Mouse (Mus musculus) inflammation-experienced regulatory T-cells, adult 16 weeks (primary cell): ENCODE measurements around the gene Gstm1. TPM values are rescaled to one million over a fixed set of nuclear protein-coding genes. Genes with fewer than 3 reads are reported as not detected.

ENCODE experiments used
- polyA plus RNA-seq: library from polyadenylated mRNA; unstranded; fragments of 100-300 nt; shearing (Covaris generic); gene quantifications from one replicate; pipeline ENCODE4 v1.2.1, GENCODE M21; 2017

The Gstm1 gene
- polyA plus RNA-seq, result 4.3 TPM

DNA sequence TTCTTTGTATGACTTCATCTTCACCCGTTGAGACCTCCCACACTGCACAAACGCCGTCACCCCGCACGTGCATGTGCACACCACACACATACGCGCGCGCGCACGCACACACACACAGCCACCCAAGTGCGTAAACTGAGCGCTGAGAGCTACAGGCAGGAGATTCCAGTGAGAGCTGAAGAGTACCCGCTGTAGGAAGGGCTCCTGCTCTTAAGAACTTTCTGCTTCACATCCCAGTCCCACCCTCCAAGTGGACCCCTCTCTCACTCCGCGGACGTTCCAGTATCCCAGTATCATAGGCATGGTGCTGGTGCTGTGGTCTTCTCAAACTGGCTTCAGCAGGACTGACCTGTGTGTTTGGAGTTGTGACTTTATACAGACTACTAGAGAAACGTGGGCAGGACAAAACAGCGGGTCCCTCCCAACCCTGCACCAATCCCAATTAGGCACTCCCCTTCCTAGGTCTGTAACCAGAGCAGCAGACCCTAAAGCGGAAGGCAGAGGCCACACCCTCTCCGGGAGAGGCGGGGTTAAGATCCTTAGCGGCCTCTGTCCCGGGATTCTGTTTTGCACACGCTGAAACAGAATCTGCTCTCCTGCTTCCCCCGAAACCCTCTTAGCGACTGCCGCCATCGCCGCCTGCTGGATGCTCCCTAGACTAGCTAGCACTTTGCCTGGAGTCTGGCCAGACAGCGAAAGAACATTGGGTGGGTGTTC, at the start of gene Gstm1:
TSS of gene Gstm1 (minus strand) at position 501 of the 717 bp plus-strand sequence.

DNA sequence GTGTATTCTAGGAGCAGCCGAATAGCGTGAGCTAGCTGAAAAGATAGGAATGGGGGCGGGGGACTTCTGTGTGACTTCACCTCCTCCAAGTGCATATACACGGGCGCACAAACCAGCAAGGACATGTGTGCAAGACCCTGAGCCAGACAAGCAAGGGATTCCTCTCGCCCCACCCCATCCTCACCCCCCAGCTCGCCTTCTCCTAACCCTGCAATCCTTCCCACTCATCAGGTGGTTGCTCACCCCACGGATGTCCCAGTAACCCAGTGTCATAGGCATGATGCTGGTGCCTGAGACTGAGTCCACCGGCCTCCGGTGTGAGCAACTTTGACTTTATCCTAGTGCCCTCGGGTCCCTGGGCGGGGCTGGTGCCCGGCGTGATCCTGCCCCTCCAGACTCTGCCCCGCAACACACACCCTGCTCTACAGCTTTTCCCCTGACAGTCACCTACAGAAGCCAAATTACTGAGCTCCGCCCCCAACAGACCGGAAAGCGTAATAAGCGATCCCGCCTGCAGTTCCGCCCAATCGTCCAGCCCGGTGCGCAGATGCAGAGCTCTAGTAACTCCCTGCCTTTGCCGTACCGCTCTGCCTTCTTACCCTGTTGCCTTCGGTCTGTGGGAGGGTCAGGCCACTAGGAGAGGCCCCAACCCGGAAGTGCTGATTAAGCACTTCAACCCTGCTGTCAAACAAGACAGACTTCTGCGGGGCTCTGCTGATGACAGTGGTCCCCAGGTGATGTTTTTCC, 26.8 kb upstream of the Gstm1 start, which contains the start of gene Gstm4:
TSS of gene Gstm4 (minus strand) at position 501 of the 747 bp plus-strand sequence.

DNA sequence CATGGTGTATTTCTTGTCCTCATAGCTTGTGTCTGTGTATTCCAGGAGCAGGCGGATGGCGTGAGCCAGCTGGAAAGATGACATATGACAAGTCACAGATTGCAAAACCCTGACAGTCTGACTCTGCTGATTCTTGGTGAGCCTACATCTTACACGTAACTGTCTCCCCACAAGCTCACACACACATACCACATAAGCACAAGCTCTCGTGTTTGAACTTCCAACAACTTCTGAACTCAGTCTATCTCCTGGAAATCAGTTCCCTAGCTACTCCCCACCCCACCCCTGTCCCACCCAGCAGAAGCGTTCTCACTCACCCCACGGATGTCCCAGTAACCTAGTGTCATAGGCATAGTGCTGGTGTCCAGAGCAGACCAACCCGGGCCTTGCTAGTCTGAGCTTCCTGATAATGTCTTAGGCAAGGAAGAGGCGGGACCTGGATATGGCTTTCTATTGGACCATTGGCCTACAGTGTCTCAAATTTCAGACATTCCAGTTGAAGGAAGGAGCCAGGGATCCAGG, 31.7 kb downstream of the Gstm1 start, which contains the start of gene Gstm2:
TSS of gene Gstm2 (minus strand) at position 413 of the 522 bp plus-strand sequence.

DNA sequence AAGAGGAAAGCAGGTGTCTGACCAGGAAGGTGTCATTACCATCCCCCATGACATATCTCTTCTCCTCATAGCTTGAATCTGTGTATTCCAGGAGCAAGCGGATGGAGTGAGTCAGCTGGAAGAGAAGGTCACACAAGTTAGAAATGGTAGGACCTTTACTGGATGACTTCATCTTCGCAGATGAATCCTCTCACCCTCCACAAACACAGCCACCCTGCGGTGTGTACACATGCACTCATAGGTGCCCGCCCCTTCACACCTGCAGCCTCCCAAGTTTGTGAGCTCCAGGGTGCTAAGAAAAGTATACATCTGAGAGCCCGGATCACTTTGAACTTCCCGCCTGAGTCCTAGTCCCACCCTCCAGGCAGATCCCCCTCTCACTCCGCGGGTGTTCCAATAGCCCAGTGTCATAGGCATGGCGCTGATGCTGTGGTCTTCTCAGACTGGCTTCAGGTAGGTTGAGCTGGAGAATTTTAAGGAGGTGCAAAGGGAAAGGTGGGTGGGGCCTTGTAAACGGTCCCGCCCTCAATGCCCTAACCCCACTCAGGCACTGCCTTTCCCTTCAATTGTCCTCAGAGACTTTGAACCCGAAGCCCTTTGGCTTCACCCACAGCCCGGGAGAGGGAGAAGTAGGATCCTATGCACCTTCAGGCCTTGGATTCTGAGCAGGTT, 48.9 kb downstream of the Gstm1 start, which contains the start of gene Gstm3:
TSS of gene Gstm3 (minus strand) at position 560 of the 672 bp plus-strand sequence.

Other genes starting within 250 kb of the Gstm1 start
- not detected for gene Eps8l3, start 140.7 kb downstream of the Gstm1 start, polyA plus RNA-seq
- 2.5 TPM for gene Gstm5, start 122.2 kb downstream of the Gstm1 start, polyA plus RNA-seq
- 0.78 TPM for gene Gstm7, start 86.2 kb downstream of the Gstm1 start, polyA plus RNA-seq
- gene Gstm6, start 74.2 kb downstream of the Gstm1 start, polyA plus RNA-seq, result not detected
- not detected for gene Gstm3, start 48.7 kb downstream of the Gstm1 start, polyA plus RNA-seq
- not detected for gene Gstm2, start 31.5 kb downstream of the Gstm1 start, polyA plus RNA-seq
- 10.0 TPM for gene Gstm4, start 26.9 kb upstream of the Gstm1 start, polyA plus RNA-seq
- 71.3 TPM for gene Ampd2, start 68.7 kb upstream of the Gstm1 start, polyA plus RNA-seq
- not detected for gene Gnat2, start 74.8 kb upstream of the Gstm1 start, polyA plus RNA-seq
- gene Gnai3, start 128.2 kb upstream of the Gstm1 start, polyA plus RNA-seq, result 238 TPM
- gene Gpr61, start 136.9 kb upstream of the Gstm1 start, polyA plus RNA-seq, result not detected
- gene Amigo1, start 168.4 kb upstream of the Gstm1 start, polyA plus RNA-seq, result 0.33 TPM
- gene Cyb561d1, start 183.2 kb upstream of the Gstm1 start, polyA plus RNA-seq, result 29.4 TPM
- 9.8 TPM for gene Atxn7l2, start 193.0 kb upstream of the Gstm1 start, polyA plus RNA-seq
- gene Sypl2, start 208.7 kb upstream of the Gstm1 start, polyA plus RNA-seq, result not detected
- gene Psma5, start 239.0 kb upstream of the Gstm1 start, polyA plus RNA-seq, result 143 TPM